Mouse (Mus musculus): ENCODE measurements at regions not wholly inside any gene's neighbourhood (a gene's known extent, or its start where the extent isn't known, plus 50 kb on each side); places are given as distances from the start of the nearest gene placed in this dataset.

DNA sequence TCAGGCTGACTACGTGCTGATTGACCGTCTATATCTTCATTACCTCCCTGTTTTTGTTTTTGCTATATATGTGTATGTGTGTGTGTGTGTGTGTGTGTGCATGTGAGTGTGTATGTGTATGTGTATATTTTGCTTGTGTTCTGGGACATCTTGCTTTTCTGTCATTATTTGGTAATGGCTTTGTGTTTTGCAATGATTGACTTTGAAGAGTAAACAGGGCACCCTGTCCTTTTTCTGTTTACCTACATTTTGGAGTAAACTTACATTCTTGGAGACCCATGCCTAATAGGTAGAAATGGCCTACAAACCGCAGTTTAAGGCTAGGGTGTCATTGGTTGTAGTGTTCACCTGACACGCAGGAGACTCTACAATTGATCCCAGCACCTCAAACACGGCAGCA, 177.5 kb upstream of the Tmem72 start:
- POLR2A ChIA-PET = no interaction called here
- CTCF ChIA-PET = no interaction called here

- ChIA-PET CTCF (no interaction called here), POLR2A (no interaction called here)
These were observed 178.4 kb upstream of the Tmem72 start for GRCm38 (mm10) chr6:116895114-116895513.

- CTCF ChIA-PET = no interaction called here
- POLR2A ChIA-PET = no interaction called here
These were observed 179.5 kb upstream of the Tmem72 start for GRCm38 (mm10) chr6:116896132-116896630.

GRCm38 (mm10) chr6:116901816-116902215, 185.1 kb upstream of the Tmem72 start:
- ChIA-PET POLR2A (no interaction called here), CTCF (interaction anchor here in 1 of 4 experiments (0.6 kb wide), 1 partner anchor 247 kb away, joined by 3 read pairs; no protein-coding TSS in a partner anchor)

- ChIA-PET CTCF (interaction anchor here in 1 of 4 experiments (0.6 kb wide), 1 partner anchor 247 kb away, joined by 3 read pairs; no protein-coding TSS in a partner anchor), POLR2A (no interaction called here)
These were observed 185.7 kb upstream of the Tmem72 start for GRCm38 (mm10) chr6:116902371-116902770.

GRCm38 (mm10) chr6:116906426-116907172, 189.9 kb upstream of the Tmem72 start:
- POLR2A ChIA-PET = no interaction called here
- CTCF ChIA-PET = no interaction called here

DNA sequence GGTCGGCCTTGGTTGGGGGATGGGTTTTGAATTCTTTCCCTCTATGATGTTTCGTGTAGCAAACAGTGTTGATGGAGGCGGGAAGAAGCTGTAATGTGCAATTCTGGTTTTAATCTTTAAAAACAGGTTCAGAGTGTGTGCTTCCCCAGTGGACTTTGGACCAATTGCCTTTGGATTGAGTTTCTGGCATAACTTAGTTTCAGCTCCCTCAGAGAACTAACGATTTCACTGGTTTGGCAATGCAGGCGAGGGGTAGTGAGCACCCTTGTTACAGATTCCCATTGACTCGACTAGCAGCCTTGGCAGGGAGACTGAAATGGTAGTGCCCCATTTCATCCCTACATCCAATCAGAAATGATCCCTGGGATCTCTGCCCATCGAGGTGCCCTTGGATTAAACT, 193.9 kb upstream of the Tmem72 start:
- POLR2A ChIA-PET = interaction anchor here in 1 of 4 experiments (0.6 kb wide), 1 partner anchor 70 kb away, joined by 4 read pairs; no protein-coding TSS in a partner anchor

DNA sequence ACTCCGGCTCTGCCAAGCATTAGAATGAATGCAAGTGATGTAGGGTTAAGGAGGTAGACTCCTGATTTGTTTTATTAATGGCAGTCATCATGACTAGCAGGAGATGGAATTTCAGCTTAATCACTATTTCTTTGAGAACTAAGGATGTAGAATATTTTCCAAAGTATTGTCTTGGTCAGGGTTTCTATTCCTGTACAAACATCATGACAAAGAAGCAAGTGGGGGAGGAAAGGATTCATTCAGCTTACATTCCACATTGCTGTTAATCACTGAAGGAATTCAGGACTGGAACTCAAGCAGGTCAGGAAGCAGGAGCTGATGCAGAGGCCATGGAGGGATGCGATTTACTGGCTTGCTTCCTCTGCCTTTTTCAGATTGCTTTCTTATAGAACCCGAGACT, 195.4 kb upstream of the Tmem72 start:
- CTCF ChIA-PET = no interaction called here

More for the DNA sequence above, 193.9 kb upstream of the Tmem72 start:
- CTCF ChIA-PET = interaction anchor here in 1 of 4 experiments (0.6 kb wide), 1 partner anchor 33 kb away, joined by 5 read pairs; no protein-coding TSS in a partner anchor

GRCm38 (mm10) chr6:116914073-116914472, 197.4 kb upstream of the Tmem72 start:
- POLR2A ChIA-PET = no interaction called here
- CTCF ChIA-PET = no interaction called here

More for the DNA sequence above, 195.4 kb upstream of the Tmem72 start:
- POLR2A ChIA-PET = no interaction called here

DNA sequence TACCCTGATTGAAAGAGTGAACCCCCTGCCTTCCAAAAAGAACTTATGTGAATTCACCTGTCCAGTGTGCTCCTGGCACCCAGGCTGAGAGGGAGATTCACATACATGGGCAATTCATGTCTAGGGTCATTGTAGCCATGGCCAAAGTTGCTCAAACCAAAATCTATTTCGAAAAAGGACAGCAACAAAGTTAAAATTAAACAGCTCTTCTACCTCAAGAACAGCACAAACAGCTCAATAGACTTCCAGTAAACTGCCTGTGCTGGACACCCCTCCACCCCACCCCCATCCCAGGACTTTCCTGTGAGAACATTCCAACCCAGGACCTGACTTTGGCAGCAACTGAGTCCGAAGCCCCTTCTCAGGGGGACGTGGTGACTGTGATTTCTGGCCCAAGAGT, 218.3 kb upstream of the Tmem72 start:
- CTCF ChIA-PET = no interaction called here
- POLR2A ChIA-PET = no interaction called here

GRCm38 (mm10) chr6:116941576-116941975, 224.9 kb upstream of the Tmem72 start:
- CTCF ChIA-PET = no interaction called here
- POLR2A ChIA-PET = no interaction called here

DNA sequence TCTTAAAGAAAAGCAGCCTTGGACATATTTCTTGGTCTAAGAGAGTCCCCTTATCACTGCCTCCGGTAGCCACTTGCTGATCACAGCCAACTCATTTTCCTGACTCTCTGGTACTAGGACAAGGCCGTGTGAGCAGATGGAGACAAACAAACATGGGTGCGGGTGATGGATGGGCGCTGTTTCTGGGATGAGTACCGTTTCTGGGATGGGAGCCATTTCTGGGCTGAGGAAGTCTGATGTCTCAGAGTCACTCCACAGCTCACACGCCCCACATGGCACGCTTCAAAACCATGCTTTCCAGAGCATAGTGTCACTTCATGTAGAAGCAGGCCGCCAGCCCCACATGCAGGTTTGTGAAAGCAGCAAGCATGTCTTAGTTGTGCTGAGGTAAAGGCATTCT, 225.6 kb upstream of the Cxcl12 start:
- CTCF ChIA-PET = no interaction called here

GRCm38 (mm10) chr6:116946083-116946732, 222.1 kb upstream of the Cxcl12 start:
- ChIA-PET CTCF (no interaction called here), POLR2A (no interaction called here)

More for the DNA sequence above, 225.6 kb upstream of the Cxcl12 start:
- POLR2A ChIA-PET = no interaction called here

GRCm38 (mm10) chr6:116959611-116960010, 208.7 kb upstream of the Cxcl12 start:
- POLR2A ChIA-PET = no interaction called here
- CTCF ChIA-PET = no interaction called here

DNA sequence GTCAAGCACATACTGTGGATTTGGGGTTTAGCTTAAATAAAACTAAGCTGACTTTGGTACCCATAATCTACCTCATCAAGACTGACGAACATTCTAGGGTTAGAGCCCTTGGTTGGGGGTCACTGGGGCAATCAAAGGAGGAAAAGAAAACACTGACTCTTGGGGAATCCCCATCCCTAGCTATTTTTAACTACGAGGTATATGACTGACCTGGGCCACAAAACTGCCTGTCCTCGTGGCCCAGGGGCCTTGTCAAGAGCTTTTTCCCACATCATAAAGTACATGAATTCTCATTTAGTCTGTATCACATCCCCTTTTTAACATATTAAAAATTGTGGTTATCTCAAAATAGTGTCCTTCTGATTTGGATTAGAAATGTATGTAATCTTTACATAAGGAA, 207.7 kb upstream of the Cxcl12 start:
- CTCF ChIA-PET = no interaction called here
- POLR2A ChIA-PET = interaction anchor here in 1 of 4 experiments (0.5 to 1.0 kb wide), 2 partner anchors 40 to 937 kb away, joined by 3 read pairs; no protein-coding TSS in a partner anchor

DNA sequence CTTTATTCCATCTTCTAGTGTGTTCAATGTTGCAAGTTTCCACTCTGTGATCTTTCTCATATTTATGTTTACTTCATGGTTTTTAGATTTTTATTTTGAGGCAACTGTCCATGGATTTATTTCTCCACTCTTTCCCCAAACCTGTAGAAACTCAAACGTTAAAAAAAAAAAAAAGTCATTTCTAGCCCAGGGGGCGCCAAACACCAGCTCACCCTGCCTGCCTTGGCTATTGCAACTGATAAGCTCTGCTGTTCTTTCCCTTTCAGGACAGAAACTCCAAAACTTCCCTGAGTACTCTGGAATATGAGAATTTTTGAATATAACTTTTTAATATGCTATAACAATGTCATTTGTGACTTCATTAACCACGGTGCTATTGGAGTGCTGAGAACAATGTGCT, 201.9 kb upstream of the Cxcl12 start:
- CTCF ChIA-PET = interaction anchor here in 2 of 4 experiments (0.6 to 0.9 kb wide), 2 partner anchors 9 to 97 kb away, joined by 3 to 6 read pairs; no protein-coding TSS in a partner anchor
- POLR2A ChIA-PET = no interaction called here

GRCm38 (mm10) chr6:116969381-116969910, 198.9 kb upstream of the Cxcl12 start:
- CTCF ChIA-PET = interaction anchor here in 2 of 4 experiments (0.5 to 0.6 kb wide), 3 partner anchors 143 to 439 kb away, joined by 3 read pairs; no protein-coding TSS in a partner anchor
- POLR2A ChIA-PET = no interaction called here

- CTCF ChIA-PET = interaction anchor here in 1 of 4 experiments (0.8 kb wide), 1 partner anchor 9 kb away, joined by 6 read pairs; no protein-coding TSS in a partner anchor
- POLR2A ChIA-PET = no interaction called here
These were observed 193.5 kb upstream of the Cxcl12 start for GRCm38 (mm10) chr6:116974841-116975240.

GRCm38 (mm10) chr6:116980349-116980995, 187.9 kb upstream of the Cxcl12 start:
- ChIA-PET POLR2A (interaction anchor here in 1 of 4 experiments (0.6 kb wide), 1 partner anchor 70 kb away, joined by 4 read pairs; no protein-coding TSS in a partner anchor), CTCF (interaction anchor here in 2 of 4 experiments (0.6 to 1.0 kb wide), 5 partner anchors 29 to 695 kb away, joined by 3 read pairs; no protein-coding TSS in a partner anchor)

All from embryonic stem cell, embryonic (primary cell).